Mouse (Mus musculus): ENCODE results near the gene Sned1.
"Not testable (repeated sequence)": the region's sequence is repeated elsewhere in the genome, so short reads cannot be mapped to it uniquely, and the experiment has no call there.

Sned1 gene

DNA sequence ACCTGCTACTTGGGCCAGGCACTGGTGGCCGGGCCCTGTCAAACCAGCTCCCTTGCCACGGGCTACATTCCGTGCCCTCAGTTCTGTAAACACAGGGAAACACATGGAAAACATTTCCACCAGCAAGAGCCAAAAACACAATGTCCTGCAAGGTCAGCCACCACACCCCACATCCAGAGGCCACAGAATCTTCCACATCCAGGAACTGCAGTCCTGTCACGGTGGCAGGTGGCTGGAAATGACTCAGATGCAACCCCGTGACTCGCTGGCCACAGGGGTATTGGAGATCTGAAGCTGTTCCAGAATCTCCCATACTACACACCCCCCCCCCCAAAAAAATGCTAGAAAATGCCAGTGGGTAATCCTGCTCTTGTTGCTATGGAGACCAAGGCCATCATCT, 6.4 kb upstream of the Sned1 start:
- DNase-seq (ENCODE audit: low read depth), result no peak

DNA sequence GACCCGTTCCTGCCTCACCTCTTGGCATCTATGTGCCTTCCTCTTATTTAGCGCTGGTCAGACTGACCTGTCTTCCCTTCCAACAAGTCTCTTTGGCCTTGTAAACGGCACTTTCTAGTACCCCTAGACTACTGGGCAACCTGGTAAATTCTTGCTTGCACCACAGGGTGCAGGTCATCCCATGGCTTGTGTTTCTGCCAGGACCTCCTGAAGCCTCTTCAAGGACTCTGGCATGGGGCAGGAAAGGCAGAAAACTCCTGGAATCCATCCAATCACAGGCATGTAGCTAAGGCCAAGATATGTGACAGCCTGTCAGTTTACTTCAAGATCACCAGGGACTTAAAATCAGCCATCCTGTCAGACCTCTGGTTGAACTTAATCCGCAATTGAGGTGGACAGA, 6.0 kb upstream of the Sned1 start:
- DNase-seq (ENCODE audit: low read depth), result no peak

DNA sequence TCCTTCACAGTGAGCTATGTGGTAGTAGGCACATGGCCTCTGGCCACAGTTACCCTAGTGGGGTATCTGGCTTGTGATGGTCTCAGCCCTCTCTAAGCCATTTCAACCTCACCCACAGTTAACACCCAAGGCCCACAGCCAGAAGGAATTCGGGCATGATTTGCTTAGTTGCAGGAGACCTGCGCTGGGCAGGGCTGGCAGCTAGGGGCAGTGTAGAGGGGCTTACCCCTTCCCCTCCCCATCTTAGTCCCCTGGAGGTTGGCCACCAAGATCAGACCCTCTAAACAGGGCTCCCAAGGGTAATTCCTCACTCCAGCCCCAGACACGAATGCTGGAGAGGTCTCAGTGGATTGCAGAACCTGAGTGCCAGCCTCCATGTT, 894 bp downstream of the Sned1 start:
- DNase-seq (ENCODE audit: low read depth), result no peak

DNA sequence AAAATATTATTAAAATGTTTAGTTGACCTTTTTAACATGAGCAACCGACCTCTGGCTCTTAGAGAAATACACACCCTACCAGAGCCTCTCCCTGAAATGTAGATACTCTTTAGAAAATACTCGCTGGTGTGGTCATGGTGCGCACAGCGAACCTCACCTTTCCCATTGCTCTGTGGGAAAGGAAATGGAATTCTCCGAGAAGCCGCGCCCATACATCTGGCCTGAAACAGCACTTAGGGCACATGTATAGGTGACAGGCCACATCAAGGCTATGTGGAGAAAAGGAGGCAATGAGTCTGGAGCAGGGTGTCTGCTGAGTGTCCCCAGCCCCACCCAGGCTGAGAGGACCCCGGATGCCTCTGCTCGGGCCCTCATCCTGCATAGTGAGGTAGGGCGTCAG, 2.0 kb downstream of the Sned1 start:
- no peak for DNase-seq (ENCODE audit: low read depth)

DNA sequence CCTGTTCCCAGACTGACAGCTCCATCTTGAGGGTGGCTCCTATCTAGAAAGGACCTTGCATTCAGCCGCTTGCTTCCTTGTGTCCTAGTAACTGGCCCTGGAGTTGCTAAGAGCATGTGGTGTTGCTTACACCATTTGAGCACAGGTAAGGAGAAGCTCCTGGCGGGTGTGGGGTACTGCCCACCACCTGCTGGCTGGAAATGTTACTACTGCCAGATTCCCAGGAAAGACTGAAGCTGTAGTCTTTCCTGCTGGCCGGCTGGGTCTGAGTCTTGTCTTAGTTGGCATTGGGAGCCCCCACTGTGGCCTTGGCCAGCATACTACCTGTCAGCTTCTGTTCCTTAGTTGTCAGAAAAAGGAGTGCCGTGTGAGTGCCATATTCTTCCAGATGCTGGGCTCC, 2.6 kb downstream of the Sned1 start:
- DNase-seq (ENCODE audit: low read depth), result no peak

DNA sequence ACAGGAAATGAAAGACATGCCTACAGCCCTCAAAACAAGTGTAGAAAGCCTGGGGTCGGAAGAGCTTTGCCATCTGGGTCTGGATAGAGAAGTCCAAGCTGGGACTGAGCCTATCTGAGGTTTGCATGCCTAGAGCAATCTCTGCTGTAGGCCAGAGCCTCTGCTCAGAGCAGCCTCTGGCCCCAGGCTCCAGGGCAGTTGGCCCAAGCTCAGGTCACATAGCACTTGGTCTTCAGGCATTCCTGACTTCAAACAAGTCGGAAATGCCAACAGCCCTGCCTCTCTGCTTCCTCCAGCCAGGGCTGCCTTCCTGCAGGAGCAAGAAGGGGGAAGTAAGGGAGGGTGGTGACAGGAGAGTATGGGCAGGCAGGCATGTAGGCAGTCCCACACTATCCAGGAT, 10.3 kb downstream of the Sned1 start:
- DNase-seq (ENCODE audit: low read depth), result no peak

DNA sequence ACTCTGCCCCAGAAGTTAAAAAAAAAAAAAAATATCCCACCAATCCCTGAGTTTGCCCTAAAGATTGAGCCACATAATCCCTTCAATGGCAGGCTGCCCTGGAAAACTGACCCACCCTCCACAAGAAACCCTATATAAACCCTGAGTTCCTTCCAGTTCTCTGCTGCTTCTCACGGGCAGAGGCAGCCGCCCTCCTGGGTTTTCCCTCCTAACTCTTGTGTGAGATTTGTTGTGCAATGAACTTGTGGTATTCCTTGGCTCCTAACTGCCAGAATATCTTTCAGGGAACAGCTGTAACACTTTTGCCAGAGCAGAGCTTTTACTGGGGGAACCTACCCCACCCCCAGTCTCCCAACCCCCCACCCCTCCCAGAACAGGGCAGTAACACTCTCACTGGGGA, 16.9 kb downstream of the Sned1 start:
- DNase-seq (ENCODE audit: low read depth), result no peak

DNA sequence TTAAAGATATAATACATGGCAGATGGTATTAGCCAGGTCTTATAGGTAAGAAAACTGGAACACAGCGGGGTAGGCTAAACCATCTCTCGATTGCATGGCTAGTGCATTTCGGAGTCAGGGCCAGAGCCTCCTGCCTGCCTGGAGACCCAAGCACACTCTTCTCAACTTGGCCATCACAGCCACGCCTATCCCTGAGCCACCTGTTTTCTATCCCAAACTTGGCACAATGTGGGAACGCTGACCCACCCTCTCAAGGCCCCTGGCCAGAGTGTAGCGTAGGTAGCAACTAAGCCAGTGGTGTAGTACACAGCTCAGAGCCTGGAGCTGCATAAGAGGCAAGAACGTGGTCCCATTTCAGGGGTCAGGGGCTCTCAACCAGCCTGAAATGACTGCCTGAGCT, 20.1 kb downstream of the Sned1 start:
- DNase-seq (ENCODE audit: low read depth), result no peak

DNA sequence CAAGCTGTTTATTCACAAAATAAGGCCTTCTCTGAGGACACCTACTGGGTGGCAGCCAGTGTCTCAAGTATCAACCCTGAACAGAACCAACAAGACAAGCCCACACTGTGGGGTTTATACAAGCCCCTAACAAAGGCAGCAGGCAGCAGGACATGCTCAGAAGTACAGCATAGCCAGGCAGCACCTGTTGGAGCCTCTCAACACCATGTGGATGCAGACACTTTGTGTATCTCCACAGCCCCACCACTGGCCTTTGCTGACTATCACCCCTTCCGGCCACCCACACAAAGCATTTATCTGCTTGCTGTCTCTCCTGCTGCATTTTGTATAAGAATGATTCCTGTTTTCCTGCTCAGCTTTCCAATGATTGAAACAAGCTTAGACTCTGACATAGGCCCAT, 21.9 kb downstream of the Sned1 start:
- DNase-seq (ENCODE audit: low read depth), result no peak

DNA sequence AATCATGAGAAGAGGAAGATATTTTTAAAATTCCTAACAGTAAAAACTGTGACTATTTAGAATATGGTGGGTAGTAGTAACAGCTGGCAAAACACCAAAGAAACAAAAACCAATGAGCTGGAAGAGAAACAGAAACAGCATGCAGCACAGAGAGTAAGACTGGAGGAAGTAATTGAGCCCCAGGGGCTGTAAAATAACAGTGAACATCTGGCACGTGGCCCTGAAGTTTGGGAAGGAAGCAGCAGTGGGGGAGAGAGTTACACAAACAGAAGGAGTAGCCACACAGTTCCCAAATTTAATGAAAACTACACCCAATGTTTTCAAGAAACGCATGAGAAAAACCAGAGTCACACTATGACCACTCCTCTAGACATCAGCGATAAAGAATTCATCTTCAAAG, 31.6 kb downstream of the Sned1 start:
- DNase-seq (ENCODE audit: low read depth), result no peak

DNA sequence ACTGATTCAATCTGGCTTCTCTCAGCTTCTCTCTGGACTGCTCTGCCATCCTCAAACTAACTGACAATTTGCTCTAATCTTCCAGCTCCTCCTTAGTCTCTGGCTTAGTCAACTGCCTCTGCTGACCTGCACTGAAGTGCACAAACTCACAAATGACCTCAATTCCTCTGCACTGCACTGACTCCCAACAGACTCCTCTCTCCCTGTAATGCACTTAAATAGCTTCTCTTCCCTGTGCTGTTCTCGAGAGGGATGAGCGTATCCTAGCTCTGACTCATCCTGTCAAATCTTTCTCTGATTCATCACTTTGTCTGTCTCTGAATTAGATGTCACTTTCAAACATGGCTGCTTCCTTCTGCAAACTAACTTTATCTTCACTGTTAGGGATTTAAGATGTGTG, 32.6 kb downstream of the Sned1 start:
- DNase-seq (ENCODE audit: low read depth), result no peak

DNA sequence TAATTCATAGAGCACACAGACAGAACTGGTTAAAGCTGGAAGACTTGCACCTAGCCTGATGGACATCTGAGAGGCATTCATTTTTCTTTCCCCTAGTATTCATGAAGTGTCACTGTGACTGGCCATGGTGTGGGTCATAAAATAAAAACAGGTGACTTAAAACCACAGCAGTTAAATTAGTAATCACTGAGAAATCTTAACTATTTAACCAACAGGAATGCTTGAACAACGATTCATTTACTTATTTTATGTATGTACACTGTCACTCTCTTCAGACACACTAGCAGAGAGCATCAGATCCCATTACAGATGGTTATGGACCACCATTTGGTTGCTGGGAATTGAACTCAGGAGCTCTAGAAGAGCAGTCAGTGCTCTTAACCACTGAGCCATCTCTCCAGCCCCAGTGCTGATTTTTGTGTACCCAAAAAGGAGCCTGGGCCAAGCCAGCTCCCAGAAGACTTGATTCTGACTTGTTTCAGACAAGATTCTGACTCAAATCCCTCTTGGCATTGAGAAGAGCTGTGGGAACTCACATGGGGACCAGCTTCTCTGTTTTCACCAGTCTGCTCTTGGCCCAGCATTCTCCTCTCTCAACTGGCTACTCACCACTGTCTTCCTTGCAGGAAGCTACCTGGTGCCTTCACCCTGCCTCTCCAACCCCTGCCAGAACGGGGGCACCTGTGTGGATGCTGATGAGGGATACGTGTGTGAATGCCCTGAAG, 35.0 kb downstream of the Sned1 start:
- DNase-seq (ENCODE audit: low read depth), result no peak

DNA sequence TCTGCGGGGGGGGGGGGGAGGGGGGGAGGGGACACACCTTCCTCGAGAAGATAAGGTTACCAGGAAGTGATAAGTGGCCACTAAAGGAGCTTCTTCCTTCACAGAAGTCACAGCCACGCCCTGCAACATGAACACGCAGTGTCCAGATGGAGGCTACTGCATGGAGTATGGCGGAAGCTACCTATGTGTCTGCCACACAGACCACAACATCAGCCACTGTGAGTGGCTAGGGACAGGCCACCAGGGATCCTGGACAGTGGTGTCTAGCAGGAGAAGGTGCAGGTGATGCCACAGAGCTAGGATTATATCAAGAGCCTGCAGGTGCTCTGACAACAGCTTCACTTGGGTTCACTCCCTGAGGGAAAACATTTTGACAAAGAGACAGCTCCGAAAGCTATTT, 36.1 kb downstream of the Sned1 start:
- DNase-seq (ENCODE audit: low read depth), result no peak

DNA sequence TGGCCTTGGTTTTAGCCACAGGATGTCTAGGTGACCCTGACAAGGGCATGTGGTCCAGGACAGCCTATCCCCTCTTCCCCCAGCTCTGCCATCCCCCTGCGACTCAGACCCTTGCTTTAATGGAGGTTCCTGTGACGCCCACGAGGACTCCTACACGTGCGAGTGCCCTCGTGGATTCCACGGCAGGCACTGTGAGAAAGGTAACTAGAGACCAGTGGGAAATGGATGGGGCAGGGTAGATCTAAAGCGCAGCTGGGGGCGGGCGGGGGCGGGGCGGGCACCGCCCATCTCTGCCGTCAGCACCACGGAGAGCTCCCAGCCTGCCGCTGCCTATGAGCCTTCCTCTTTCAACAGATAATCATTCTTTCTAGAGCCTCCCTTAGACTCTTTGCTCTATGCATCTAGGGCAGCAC, 36.8 kb downstream of the Sned1 start:
- DNase-seq (ENCODE audit: low read depth), result peak; percentile 42

DNA sequence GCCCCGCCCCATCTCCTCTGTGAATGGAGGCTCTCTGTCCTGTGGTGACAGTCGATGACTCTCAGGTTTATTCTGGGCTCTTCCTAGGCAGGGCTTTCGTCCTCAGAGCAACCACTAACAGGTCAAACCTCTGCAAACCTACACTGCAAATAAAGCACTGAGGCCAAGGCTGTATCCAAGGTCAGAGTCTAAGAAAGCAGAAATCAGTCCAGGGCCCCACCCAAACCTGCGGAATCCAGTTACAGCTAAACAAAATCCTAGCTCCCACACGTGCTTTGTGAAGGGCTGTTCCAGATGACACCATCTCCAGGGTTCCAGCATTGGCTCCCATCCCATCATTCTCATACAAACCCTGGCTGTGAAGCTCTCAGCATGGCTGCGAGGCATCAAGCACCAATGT, 39.9 kb downstream of the Sned1 start:
- DNase-seq (ENCODE audit: low read depth), result no peak

DNA sequence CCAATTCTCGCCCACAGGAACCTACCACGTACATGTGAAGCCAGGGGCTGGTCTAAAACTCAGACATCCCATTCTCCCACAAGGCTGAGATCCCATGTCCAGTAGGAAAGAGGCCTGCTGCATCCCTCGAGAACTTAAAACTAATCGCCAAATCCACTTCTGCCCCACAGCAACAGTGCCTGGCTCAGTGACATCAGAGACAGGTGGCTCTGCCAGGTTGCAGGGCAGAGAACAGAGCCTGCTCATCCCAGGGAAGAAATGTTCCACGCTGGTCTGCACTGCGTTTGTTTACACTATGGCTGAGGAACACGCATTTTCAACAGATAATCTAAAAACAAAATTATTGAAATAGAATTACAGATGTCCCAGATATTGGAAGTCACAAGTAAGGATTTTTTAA, 41.4 kb downstream of the Sned1 start:
- DNase-seq (ENCODE audit: low read depth), result no peak

DNA sequence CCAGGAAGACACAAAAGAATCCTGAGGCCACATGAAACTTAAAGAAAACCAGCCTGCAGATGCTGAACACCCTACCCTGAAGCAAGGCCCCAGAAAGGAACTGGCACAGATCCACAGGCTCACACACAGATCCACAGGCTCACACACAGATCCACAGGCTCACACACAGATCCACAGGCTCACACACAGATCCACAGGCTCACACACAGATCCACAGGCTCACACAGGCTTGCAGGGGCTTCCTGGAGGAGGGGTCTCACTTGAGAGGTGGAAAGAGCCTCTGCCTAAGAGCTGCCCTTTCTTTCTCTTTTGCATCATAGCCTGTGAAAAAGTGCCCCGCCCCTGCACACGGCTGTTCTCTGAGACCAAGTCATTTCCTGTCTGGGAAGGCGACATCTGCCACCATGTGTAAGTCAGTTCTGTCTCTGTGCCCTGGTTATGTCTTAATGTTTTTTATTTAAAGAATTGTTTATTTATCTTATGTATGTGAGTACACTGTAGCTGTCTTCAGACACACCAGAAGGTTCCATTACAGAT, 54.1 kb downstream of the Sned1 start:
- no peak for DNase-seq (ENCODE audit: low read depth)

DNA sequence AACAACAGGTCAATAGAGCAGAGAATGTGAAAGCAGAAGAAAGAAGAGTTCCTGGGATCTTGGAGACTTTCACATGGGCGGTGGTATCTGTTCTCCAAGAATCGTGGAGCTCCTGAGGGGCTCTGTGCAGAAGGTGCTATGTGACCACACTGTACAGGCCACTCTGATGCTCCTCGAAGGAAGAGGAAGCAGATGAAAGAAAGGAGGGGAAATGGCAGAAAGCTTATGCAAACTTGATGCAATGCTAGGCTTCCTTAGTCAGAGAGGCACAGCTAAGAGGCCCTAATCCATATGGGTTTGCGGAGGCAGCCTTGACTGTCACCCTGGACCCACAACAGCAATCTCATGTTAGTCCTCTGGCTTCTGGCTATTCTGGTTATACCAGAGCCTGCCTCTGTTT, 55.3 kb downstream of the Sned1 start:
- no peak for DNase-seq (ENCODE audit: low read depth)

DNA sequence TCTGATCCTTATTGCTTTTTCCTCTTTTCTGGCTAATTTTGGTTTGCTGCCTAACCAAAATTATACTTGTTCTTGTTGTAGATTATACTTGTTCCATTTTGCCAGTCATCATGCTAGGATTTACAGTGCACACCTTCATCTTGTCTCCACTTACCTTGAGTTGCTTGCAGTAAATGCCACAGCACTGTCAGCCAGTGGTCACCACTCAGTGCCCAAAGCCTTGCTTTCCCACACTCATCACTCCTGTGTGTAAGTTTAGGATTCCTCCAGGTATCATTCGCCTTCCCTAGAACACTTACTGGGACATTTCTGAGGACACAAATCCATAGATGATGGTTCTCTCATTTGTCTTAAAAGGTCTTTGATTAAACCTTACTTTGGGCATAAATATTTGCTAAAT, 56.0 kb downstream of the Sned1 start:
- DNase-seq (ENCODE audit: low read depth), result no peak

DNA sequence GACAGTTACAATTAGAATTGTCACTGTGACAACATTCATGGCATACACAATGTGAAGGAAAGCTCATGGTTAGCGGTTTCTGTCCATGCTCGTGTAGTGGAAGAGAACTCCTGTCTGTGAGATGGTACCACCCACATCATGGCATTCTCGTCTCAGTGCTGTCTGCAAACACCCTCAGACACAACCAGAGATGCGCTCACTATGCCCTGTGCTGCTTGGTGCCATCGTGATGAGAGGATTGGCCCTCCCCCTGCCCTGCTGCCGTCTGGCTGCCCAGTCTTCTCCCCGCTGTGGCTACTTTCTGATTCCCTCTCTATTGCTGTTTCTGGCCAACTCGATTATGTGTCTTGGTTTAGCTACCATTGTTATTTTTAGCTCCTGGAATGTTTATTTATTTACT, 56.4 kb downstream of the Sned1 start:
- no peak for DNase-seq (ENCODE audit: low read depth)

DNA sequence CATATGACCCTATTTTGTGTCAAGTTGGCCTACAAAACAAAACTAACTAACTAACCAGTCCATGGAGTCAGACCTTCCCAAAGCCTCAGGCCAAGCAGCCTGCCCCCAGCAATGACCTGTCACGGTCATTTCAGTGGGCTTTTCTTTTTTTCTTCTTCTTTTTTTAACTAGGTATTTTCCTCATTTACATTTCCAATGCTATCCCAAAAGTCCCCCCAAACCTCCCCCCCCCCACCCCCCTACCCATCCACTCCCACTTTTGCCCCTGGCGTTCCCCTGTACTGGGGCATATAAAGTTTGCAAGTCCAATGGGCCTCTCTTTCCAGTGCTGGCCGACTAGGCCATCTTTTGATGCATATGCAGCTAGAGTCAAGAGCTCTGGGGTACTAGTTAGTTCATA, 58.9 kb downstream of the Sned1 start:
- DNase-seq (ENCODE audit: low read depth), result not testable (repeated sequence)

DNA sequence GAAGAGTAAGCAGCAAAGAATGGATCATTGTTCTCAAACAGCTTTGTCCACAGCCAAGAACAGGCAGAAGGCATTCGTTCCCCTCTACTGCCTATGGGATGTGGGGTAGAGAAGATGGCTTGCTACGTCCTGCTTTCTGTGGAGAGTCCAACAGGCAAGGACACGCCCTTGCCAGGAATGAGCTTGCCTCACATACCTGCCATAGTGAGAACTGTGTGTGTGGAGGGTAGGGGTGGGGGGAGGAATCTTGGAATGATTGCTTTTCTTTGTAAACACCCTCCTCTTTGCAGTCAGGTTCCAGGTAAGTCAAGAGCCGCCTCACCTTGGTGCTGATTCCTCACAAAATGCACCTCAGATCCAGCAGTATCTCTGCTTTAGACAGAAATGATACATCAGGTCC, 64.2 kb downstream of the Sned1 start:
- no peak for DNase-seq (ENCODE audit: low read depth)

DNA sequence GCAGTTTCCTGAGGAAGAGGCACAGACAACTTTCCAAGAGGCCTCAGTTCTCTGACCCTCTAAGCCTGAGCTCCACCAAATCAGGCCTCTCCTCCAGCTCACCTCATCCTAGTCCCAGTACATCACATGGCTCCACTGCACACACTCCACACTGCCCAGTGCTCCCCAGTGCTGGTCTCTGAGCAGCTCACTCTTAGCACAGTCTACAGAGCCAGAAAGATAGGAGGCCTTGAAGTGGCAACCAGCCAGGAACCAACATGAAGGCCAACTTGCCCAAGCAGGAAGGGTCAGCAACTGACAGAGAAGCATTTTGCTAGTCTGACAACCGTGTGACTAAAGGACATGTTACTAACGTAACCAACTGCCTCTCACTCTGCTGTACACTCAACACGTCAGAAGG, 64.9 kb downstream of the Sned1 start:
- DNase-seq (ENCODE audit: low read depth), result no peak

DNA sequence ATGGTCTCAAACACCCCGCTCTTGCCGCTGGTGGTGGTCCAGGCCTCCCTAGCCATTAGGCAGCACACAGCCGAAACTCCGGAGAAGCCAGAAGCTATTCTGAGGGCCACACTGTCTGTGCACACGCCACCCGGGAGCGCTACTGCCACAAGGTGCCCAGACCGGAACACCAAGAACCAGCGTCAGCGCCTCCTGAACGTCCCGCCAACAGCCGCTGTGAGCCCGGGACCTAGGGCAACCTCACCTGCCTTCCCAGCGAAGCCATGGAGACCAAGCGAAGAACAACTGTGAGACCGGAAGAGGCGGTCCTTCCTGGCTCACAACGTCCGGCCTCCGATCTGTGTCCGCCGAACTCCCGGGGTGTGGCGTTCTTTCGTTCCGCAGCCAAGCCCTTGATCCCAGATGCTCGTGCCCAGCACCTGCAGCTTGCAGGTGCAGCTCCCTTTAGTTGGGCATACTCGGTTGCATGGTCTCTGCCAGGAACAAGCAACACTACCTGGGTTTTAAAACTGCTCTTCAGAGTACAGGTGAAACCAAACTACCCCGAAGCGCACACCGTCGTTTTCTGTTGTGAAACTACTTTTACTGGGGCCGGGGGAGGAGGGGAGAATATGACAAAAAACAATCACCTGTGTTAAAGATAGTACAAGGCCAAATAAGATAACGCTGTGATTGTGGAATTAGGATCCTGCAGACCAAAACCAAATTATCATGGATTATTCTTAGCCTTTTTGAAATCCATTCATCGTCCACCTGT, 70.1 kb downstream of the Sned1 start, which contains the start of gene Mterf4:
Gene Mterf4 (minus strand): TSS at position 335 of the 757 bp plus-strand sequence.
- peak; percentile 65 for DNase-seq (ENCODE audit: low read depth)

All from c-Kit-positive CD71-negative TER-119-negative erythroid progenitor cells, embryonic 14.5 days (primary cell).